Mouse (Mus musculus): ENCODE data around the gene Ddhd1. TPM values are rescaled to one million over a fixed set of nuclear protein-coding genes. Genes with fewer than 3 reads are reported as not detected.

Ddhd1 gene
- polyA plus RNA-seq, 1 experiment from 2014 or later, result 13.9 TPM

Small RNAs within 50 kb of the gene (microRNA-seq; reads per million reads assigned to microRNA genes)
- gene Mir5131 (ENCODE audit: borderline number of aligned reads), result 0.81 reads per million, percentile 9 among the genes with 10 or more reads in this experiment

Other genes starting within 250 kb of the Ddhd1 start
- gene Fermt2, start 128.0 kb downstream of the Ddhd1 start, polyA plus RNA-seq (2014; fragmentation: Nextera tagmentation; extraction: Ambion mirVana), result 168 and 188 TPM in 2 replicates